Mouse (Mus musculus): ENCODE measurements around the gene Cwc22. TPM values are rescaled to one million over a fixed set of nuclear protein-coding genes. Genes with fewer than 3 reads are reported as not detected.

The Cwc22 gene
- polyA plus RNA-seq, 1 experiment from 2014 or later, result 27.4 TPM

DNA sequence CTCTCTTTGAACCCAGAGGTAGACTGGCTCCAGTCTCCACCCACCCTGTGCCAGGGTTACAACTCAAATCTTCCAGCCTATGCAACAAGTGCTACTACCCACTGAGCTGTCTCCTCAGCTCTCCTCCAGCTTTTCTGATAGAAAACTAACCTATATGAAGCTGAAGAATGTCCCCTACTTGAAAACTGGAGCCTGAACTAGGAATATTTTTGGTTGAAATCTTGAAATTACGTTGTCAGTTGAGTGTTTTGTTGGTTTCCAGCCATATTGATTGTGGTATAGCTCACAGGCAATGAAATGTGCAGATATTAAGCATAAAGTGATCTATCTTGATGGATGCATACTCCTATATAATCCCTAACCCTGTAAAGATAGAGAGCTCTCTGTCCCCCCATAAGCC, 65.8 kb downstream of the Cwc22 start:
- Histone ChIP-seq H3K4me2 (ENCODE audit: low read length) (no peak overlapping the region), H3K4me3 (replicated peaks; ENCODE audit: low read length) (no peak overlapping the region), H3K4me1 (replicated peaks; ENCODE audit: control insufficient read depth, insufficient read depth, low read length) (no peaks in the 10 kb centered on the region), H3K36me3 (ENCODE audit: control insufficient read depth, insufficient read depth) (no peaks in the 10 kb centered on the region), H3K9ac (replicated peaks; ENCODE audit: low read depth, low read length) (no peak overlapping the region), H3K27me3 (replicated peaks; ENCODE audit: control insufficient read depth, insufficient read depth, low read length) (no peaks in the 10 kb centered on the region), H3K27ac (ENCODE audit: low read length) (no peak overlapping the region), H3K9me3 (ENCODE audit: control insufficient read depth, low read length) (no peaks in the 10 kb centered on the region)
- ATAC-seq, result no peak
- WGBS, result 84% methylated on average over 1 of the region's 1 CpGs

DNA sequence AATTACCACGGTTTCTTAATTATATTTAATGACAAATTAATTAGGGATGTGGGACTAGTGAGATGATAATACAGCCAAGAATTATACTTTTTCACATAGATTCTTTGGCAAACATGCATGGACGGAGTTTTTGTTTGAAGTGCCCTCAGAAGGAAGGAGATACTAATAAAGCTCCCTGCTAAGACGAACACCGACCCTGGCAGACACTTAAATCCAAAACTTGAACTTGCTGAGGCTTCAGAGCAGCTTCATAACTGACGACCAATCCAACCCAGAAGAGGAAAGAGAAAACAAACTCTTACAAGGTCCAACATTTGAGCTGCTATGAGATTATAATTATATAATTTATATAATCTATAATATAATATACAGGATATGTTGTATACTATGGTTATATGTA, 66.4 kb downstream of the Cwc22 start:
- Histone ChIP-seq H3K27me3 (replicated peaks; ENCODE audit: control insufficient read depth, insufficient read depth, low read length) (no peaks in the 10 kb centered on the region), H3K9ac (replicated peaks; ENCODE audit: low read depth, low read length) (no peak overlapping the region), H3K27ac (ENCODE audit: low read length) (no peak overlapping the region), H3K4me3 (replicated peaks; ENCODE audit: low read length) (no peak overlapping the region), H3K9me3 (ENCODE audit: control insufficient read depth, low read length) (no peaks in the 10 kb centered on the region), H3K4me1 (replicated peaks; ENCODE audit: control insufficient read depth, insufficient read depth, low read length) (no peaks in the 10 kb centered on the region), H3K4me2 (ENCODE audit: low read length) (no peak overlapping the region), H3K36me3 (ENCODE audit: control insufficient read depth, insufficient read depth) (no peaks in the 10 kb centered on the region)
- 36% methylated on average over 5 of the region's 5 CpGs for WGBS
- ATAC-seq, result no peak

DNA sequence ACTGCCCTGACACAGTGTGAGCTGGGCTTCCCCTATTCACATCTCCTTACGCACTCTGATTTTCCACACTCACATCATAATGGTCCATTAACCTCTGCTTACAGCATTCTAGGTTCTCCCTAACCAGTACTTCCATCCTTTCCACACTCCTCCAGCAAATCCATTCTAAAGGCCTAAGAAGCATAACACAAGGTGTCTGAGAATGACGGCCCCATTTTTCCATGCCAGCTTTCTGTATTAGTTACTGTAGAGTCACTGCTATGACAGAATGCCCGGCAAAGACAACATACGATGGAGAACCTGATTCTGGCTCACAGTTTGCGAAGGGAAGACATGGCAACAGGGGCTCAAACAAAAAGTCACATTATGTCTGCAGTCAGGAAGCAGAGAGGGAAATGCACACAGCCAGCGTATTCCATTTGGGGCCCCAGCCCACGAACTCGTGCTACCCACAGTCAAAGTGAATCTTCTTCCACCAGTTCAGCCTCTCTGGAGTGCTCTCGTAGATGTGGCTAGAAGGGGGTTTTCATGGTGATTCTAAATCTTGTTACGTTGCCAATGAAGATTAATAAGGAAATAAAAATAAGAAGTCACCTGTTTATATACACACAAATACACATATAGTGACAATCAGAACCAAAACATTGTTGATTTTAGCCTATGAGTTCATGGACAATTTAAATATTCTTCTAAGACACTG, 68.9 kb downstream of the Cwc22 start:
- no peaks in the 10 kb centered on the region for H3K9me3 ChIP-seq (ENCODE audit: control insufficient read depth, low read length)
- ATAC-seq, result no peak
- H3K9ac ChIP-seq (replicated peaks; ENCODE audit: low read depth, low read length), result no peak overlapping the region
- 89% methylated on average over 10 of the region's 10 CpGs for WGBS
- H3K27me3 ChIP-seq (replicated peaks; ENCODE audit: control insufficient read depth, insufficient read depth, low read length), result no peaks in the 10 kb centered on the region
- no peak overlapping the region for H3K4me3 ChIP-seq (replicated peaks; ENCODE audit: low read length)
- H3K27ac ChIP-seq (ENCODE audit: low read length), result no peak overlapping the region
- H3K36me3 ChIP-seq (ENCODE audit: control insufficient read depth, insufficient read depth), result no peaks in the 10 kb centered on the region
- H3K4me2 ChIP-seq (ENCODE audit: low read length), result no peak overlapping the region
- H3K4me1 ChIP-seq (replicated peaks; ENCODE audit: control insufficient read depth, insufficient read depth, low read length), result no peaks in the 10 kb centered on the region

DNA sequence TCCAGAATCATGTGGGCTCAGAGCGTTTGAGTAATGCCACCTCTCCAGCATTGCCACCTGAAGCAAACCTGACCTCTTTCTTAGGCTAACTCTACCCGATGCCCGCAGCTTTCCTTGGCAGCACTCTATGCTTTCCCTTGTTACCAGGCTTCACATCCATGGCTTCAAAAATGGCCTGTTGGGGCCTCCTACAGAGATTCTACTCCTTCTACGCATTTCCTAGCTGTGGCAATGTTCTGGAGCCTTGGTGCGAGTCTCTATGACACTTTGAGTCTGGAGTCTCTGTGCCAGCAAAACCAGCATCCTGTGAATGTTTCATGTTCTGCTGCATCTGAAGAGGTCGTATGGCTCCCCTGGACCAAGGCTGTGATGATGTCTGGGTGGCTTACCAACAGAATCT, 69.8 kb downstream of the Cwc22 start:
- Histone ChIP-seq H3K36me3 (ENCODE audit: control insufficient read depth, insufficient read depth) (no peaks in the 10 kb centered on the region), H3K27me3 (replicated peaks; ENCODE audit: control insufficient read depth, insufficient read depth, low read length) (no peaks in the 10 kb centered on the region), H3K9ac (replicated peaks; ENCODE audit: low read depth, low read length) (no peak overlapping the region), H3K4me2 (ENCODE audit: low read length) (no peak overlapping the region), H3K4me3 (replicated peaks; ENCODE audit: low read length) (no peak overlapping the region), H3K9me3 (ENCODE audit: control insufficient read depth, low read length) (no peaks in the 10 kb centered on the region), H3K4me1 (replicated peaks; ENCODE audit: control insufficient read depth, insufficient read depth, low read length) (no peaks in the 10 kb centered on the region), H3K27ac (ENCODE audit: low read length) (no peak overlapping the region)
- ATAC-seq, result no peak
- 95% methylated on average over 6 of the region's 6 CpGs for WGBS

DNA sequence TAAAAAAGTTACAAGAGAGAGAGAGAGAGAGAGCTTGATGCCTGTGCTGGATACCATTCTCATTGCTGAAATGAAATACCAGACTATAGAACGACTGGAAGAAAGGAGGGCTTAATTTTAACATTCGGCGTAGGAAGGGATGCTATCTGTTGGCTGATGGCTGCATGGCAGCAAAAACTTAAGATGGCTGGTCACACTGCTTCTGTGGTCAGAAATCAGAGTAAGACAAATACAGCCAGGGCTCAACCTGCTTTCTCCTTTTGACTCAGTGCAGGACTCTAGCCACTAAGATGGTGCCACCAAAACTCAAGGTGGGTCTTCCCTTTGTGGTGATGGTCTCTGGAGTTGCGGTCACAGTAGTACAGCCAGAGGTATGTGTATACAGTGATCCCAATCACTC, 70.7 kb downstream of the Cwc22 start:
- H3K4me2 ChIP-seq (ENCODE audit: low read length), result no peak overlapping the region
- no peak for ATAC-seq
- WGBS, result 95% methylated on average over 4 of the region's 4 CpGs

DNA sequence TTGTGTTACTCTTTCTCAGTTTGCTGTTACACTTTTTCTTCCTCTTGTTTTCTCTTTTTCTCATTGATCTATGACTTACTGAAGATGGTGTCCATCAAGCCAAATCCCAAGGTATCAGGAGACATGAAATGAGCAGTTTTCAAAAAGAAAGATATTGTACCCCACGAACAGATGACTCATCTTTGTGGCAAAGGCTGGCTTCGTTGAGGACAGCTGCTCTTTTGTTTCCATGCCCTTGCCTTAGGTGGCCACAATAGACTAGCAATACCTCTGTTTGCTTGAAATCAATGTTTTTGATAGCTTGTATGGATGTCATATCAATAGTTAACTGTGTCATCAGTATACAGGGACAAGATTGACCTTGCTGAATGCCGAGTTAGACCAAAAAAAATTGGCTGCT, 71.5 kb downstream of the Cwc22 start:
- no peak overlapping the region for H3K27ac ChIP-seq (ENCODE audit: low read length)
- ATAC-seq, result no peak
- H3K4me3 ChIP-seq (replicated peaks; ENCODE audit: low read length), result no peak overlapping the region
- no peaks in the 10 kb centered on the region for H3K36me3 ChIP-seq (ENCODE audit: control insufficient read depth, insufficient read depth)
- no peaks in the 10 kb centered on the region for H3K9me3 ChIP-seq (ENCODE audit: control insufficient read depth, low read length)
- WGBS, result 82% methylated on average over 3 of the region's 3 CpGs
- no peak overlapping the region for H3K9ac ChIP-seq (replicated peaks; ENCODE audit: low read depth, low read length)
- no peaks in the 10 kb centered on the region for H3K4me1 ChIP-seq (replicated peaks; ENCODE audit: control insufficient read depth, insufficient read depth, low read length)
- no peak overlapping the region for H3K4me2 ChIP-seq (ENCODE audit: low read length)
- no peaks in the 10 kb centered on the region for H3K27me3 ChIP-seq (replicated peaks; ENCODE audit: control insufficient read depth, insufficient read depth, low read length)

More for the DNA sequence above, 70.7 kb downstream of the Cwc22 start:
- Histone ChIP-seq H3K4me1 (replicated peaks; ENCODE audit: control insufficient read depth, insufficient read depth, low read length) (no peaks in the 10 kb centered on the region), H3K9me3 (ENCODE audit: control insufficient read depth, low read length) (no peaks in the 10 kb centered on the region), H3K4me3 (replicated peaks; ENCODE audit: low read length) (no peak overlapping the region), H3K27ac (ENCODE audit: low read length) (no peak overlapping the region), H3K36me3 (ENCODE audit: control insufficient read depth, insufficient read depth) (no peaks in the 10 kb centered on the region), H3K27me3 (replicated peaks; ENCODE audit: control insufficient read depth, insufficient read depth, low read length) (no peaks in the 10 kb centered on the region), H3K9ac (replicated peaks; ENCODE audit: low read depth, low read length) (no peak overlapping the region)

DNA sequence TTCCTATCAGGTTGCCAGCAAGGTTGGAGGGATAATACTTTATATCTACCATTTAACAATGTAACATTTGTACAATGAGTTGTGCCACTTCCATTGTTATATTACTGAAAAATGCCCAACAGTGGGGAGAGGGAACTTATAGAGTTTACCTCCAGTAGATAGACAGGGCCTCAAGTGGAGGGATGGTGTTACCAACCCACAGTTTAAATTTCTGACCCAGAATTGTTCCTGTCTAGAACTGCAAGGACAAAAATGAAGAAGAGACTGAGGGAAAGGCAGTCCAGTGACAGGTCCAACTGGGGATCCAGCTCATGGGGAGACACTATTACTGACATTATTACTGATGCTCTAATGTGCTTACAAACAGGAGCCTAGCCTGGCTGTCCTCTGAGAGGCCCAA, 72.4 kb downstream of the Cwc22 start:
- ATAC-seq, result no peak
- Histone ChIP-seq H3K27me3 (replicated peaks; ENCODE audit: control insufficient read depth, insufficient read depth, low read length) (no peaks in the 10 kb centered on the region), H3K4me1 (replicated peaks; ENCODE audit: control insufficient read depth, insufficient read depth, low read length) (no peaks in the 10 kb centered on the region), H3K4me3 (replicated peaks; ENCODE audit: low read length) (no peak overlapping the region), H3K4me2 (ENCODE audit: low read length) (no peak overlapping the region), H3K36me3 (ENCODE audit: control insufficient read depth, insufficient read depth) (no peaks in the 10 kb centered on the region), H3K27ac (ENCODE audit: low read length) (no peak overlapping the region), H3K9me3 (ENCODE audit: control insufficient read depth, low read length) (no peaks in the 10 kb centered on the region), H3K9ac (replicated peaks; ENCODE audit: low read depth, low read length) (no peak overlapping the region)

DNA sequence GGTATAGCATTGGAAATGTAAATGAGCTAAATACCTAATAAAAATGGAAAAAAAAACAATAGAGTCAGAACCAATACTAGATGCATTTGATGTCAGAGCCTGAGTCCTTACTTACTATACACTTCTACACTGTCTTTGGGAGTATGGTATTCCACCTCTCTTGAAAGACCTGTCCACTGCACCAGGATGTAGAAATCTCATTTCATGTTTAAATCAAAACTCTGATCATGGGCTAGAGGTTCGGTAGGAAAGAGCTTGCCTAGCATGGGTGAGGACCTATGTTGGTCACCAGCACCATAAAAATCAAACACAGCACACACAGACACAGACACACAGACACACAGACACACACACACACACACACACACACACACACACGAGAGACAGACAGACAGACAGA, 73.5 kb downstream of the Cwc22 start:
- WGBS, result 77% methylated on average over 2 of the region's 2 CpGs
- H3K27me3 ChIP-seq (replicated peaks; ENCODE audit: control insufficient read depth, insufficient read depth, low read length), result no peaks in the 10 kb centered on the region
- no peak overlapping the region for H3K27ac ChIP-seq (ENCODE audit: low read length)
- no peak overlapping the region for H3K4me2 ChIP-seq (ENCODE audit: low read length)
- ATAC-seq, result no peak
- H3K9ac ChIP-seq (replicated peaks; ENCODE audit: low read depth, low read length), result no peak overlapping the region
- H3K4me3 ChIP-seq (replicated peaks; ENCODE audit: low read length), result no peak overlapping the region
- H3K36me3 ChIP-seq (ENCODE audit: control insufficient read depth, insufficient read depth), result no peaks in the 10 kb centered on the region
- H3K9me3 ChIP-seq (ENCODE audit: control insufficient read depth, low read length), result no peaks in the 10 kb centered on the region
- no peaks in the 10 kb centered on the region for H3K4me1 ChIP-seq (replicated peaks; ENCODE audit: control insufficient read depth, insufficient read depth, low read length)

DNA sequence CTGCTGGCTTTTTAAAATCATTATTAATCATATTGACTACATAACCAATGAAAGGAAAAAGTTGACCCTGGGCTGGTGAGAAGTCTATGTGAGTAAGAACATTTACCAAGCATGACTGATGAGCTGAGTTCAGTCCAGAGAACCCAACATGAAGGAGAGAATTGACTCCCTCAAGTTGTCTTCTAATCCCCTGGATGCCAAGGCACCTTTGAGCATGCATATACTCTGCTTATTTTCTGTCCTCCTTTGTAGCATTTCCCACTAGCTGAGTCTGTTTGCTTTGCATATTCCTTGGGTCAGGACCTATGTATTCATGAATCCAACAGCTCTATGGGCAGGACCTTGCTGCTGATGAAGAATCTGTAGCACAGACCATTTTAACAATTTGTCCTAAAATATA, 75.0 kb downstream of the Cwc22 start:
- Histone ChIP-seq H3K4me2 (ENCODE audit: low read length) (no peak overlapping the region), H3K4me3 (replicated peaks; ENCODE audit: low read length) (no peak overlapping the region), H3K27ac (ENCODE audit: low read length) (no peak overlapping the region), H3K4me1 (replicated peaks; ENCODE audit: control insufficient read depth, insufficient read depth, low read length) (no peaks in the 10 kb centered on the region), H3K9me3 (ENCODE audit: control insufficient read depth, low read length) (no peaks in the 10 kb centered on the region), H3K36me3 (ENCODE audit: control insufficient read depth, insufficient read depth) (no peaks in the 10 kb centered on the region), H3K27me3 (replicated peaks; ENCODE audit: control insufficient read depth, insufficient read depth, low read length) (no peaks in the 10 kb centered on the region), H3K9ac (replicated peaks; ENCODE audit: low read depth, low read length) (no peak overlapping the region)
- ATAC-seq, result no peak

DNA sequence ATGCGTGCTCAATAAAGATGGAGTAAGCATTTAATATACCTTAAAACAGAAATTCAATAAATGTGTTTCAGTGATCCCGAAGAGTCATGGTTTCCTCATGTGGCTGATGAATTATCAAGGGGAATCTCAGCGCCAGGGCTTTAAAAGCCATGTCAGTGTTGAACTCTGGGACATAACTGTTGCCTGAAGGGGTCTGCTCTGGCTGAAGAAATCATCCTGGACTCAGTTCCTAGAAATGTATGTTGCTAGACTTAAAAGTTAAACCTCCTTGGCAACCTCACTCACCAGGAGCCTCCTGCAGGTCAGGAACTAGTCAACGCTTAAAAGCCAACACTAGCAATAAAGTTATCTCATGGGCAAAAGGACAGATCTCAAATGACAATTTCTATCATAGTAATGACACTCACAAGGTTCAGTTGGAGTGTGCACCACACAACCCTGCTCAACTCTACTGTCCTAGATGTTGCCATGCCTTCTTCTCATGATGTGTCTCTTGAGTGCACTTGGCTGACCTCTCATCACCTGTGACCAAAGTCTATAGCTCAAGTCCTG, 76.4 kb downstream of the Cwc22 start:
- Histone ChIP-seq H3K4me3 (replicated peaks; ENCODE audit: low read length) (no peak overlapping the region), H3K9me3 (ENCODE audit: control insufficient read depth, low read length) (no peaks in the 10 kb centered on the region), H3K27me3 (replicated peaks; ENCODE audit: control insufficient read depth, insufficient read depth, low read length) (no peaks in the 10 kb centered on the region), H3K27ac (ENCODE audit: low read length) (no peak overlapping the region), H3K9ac (replicated peaks; ENCODE audit: low read depth, low read length) (no peak overlapping the region), H3K4me2 (ENCODE audit: low read length) (no peak overlapping the region), H3K4me1 (replicated peaks; ENCODE audit: control insufficient read depth, insufficient read depth, low read length) (no peaks in the 10 kb centered on the region), H3K36me3 (ENCODE audit: control insufficient read depth, insufficient read depth) (no peaks in the 10 kb centered on the region)
- 92% methylated on average over 4 of the region's 4 CpGs for WGBS
- no peak for ATAC-seq
